Mouse (Mus musculus): ENCODE measurements at regions not wholly inside any gene's neighbourhood (a gene's known extent, or its start where the extent isn't known, plus 50 kb on each side); places are given as distances from the start of the nearest gene placed in this dataset.

DNA sequence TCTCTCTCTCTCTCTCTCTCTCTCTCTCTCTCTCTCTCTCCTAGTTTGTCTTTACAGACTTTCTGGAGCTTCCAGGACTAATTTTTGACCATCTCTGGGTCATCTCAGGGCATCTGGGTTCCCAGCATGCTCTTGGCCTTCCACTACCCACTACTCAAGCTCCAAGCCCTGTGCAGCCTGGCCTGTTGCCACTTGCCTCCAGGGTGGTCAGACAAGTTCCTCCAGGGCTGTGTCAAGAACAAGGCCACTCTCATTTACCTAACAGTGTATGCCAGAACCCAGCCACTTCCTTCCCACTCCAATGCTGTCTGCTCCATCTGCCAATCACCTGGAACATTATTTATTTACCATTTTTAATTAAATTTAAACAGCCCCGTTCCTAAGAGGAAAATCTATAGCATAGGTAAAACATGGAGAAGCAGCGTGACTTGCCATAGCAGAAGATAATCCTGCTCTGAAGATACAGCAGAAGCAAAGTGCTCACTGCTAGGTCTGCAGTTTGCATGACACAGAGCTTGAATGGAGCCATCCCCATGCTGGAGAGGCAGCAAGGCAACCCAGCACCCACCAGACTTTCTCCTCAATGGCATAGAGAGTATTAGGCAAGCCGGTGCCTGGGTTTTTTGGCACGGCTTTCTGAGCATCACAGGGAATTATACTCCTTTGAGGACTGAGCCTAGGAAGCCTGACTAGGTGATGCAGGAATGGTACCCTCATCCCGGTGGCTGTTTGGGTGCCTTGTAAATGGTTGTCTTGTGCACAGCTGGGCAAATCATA is 54.0 kb downstream of the Foxi1 start:
- in situ Hi-C loops (cut with MboI, MseI): loop anchor here (5.0 kb wide), 2 partner anchors 37 to 58 kb away; no protein-coding TSS in a partner anchor

DNA sequence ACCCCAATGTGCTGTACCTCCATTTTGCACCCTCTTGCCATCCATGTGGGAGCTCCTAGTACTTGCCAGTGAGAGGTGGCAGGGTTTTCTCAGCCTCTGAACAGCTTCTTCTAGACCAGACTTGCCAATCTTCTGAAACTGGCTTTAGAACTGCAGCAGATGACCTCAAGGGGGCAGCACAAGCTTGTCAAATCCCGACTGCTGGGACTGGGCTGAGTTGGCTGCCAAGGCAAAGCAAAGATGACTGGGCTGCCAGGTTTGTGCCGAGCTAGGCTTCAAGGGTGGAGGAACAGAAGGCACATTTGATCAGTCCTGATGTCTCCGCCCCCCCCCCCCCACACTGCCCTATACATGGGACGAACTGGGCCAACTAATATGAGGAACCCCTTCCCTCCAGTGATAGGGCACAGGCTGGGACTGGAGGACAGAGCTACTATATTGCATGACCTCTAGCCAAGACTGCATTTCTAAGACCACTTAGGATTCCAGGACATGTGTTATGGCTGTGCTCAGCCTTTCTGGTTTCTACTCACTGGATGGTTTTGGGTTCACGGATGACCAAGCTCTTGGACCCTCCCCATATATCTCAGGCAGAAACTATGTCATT is 51.1 kb upstream of the 4930469K13Rik start:
- in situ Hi-C loops (cut with MboI, MseI): no loop called here

All from T-helper 1 cell (primary cell).